11 mouse cellular contexts compared by ENCODE assay signal in the genomic region with DNA sequence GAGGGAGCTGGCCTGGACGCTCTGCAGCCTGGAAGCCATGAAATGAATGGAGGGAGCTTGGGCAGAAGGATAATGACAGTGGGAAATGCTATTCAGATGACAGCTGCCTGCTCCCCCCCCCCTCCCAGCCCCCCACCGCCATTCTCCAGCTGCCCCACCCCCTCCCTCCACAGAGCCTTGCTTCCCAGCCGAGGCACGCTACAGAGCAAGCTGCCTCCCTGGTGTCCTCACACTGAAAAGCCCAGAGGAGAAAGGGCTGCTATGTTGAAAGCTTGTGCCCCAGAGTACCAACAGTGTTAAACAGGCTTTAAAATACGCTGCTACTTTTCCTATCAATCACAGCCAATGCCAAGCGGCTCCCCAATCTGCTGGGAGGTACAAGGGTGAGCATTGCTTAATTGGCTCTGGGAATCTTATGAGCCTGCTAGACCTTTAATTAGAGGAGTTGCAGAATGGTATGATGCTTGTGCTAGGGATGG. TPM values are rescaled to one million over a fixed set of nuclear protein-coding genes. Genes with fewer than 3 reads are reported as not detected.
A peak's percentile ranks its signal among the peaks of the same experiment; 100 is the strongest.
DNase-seq lines count a peak whose midpoint lies in the region; ATAC-seq and TF ChIP-seq lines count a peak whose summit lies in the region.
"Had no signal": no experiment of that assay in that cellular context is flagged by ENCODE, and none has a peak within 500 bp of the region (broad histone marks: within the 10 kb centered on the region; RNA-seq: fewer than 3 reads in every experiment).

No protein-coding gene starts in this region.

- H3K36me3 ChIP-seq in hindbrain, embryonic 16.5 days (ENCODE audit: control insufficient read depth, insufficient read depth, low read length), result no peaks in the 10 kb centered on the region
- H3K36me3 ChIP-seq in midbrain, postnatal 0 days (ENCODE audit: insufficient read depth, low read length), result no peaks in the 10 kb centered on the region
- H3K36me3 ChIP-seq: embryonic facial prominence, embryonic 13.5 days had no signal

- no peak overlapping the region for H3K9ac ChIP-seq in hindbrain, embryonic 16.5 days (ENCODE audit: low read depth, low read length)
- H3K9ac ChIP-seq in midbrain, postnatal 0 days (replicated peaks; ENCODE audit: low read length, poor library complexity, severe bottlenecking), result no peak overlapping the region
- H3K9ac ChIP-seq: embryonic facial prominence, embryonic 13.5 days had no signal

- H3K27ac ChIP-seq in hindbrain, embryonic 16.5 days (ENCODE audit: low read depth, low read length), result no peak overlapping the region
- H3K27ac ChIP-seq in midbrain, postnatal 0 days (ENCODE audit: low read depth, low read length), result no peak overlapping the region
- H3K27ac ChIP-seq: embryonic facial prominence, embryonic 13.5 days had no signal

- no peak for TF ChIP-seq CTCF in midbrain, postnatal 0 days (IDR thresholded peaks at IDR 0.05)

- ATAC-seq in hindbrain, embryonic 16.5 days, result peak; percentile 85
- peak; percentile 55 for ATAC-seq in midbrain, postnatal 0 days (ENCODE audit: low FRiP score)
- ATAC-seq in erythroid progenitor cell, adult 5-6 weeks (replicated peaks; ENCODE audit: low FRiP score, poor library complexity, severe bottlenecking), result no peak

- no peak overlapping the region for H3K4me3 ChIP-seq in hindbrain, embryonic 16.5 days (ENCODE audit: low read length)
- H3K4me3 ChIP-seq in midbrain, postnatal 0 days (ENCODE audit: low read depth, low read length), result no peak overlapping the region
- H3K4me3 ChIP-seq: embryonic facial prominence, embryonic 13.5 days had no signal

- peaks cover 7% of the 10 kb centered on the region for H3K4me1 ChIP-seq in hindbrain, embryonic 16.5 days (ENCODE audit: control insufficient read depth, insufficient read depth, low read depth, low read length)
- peaks cover 3% of the 10 kb centered on the region; the same call in 1 of the 2 replicates for H3K4me1 ChIP-seq in midbrain, postnatal 0 days (ENCODE audit: insufficient read depth, low read length)

- WGBS in hindbrain, embryonic 16.5 days, result 1% methylated on average over 6 of the region's 6 CpGs
- WGBS in midbrain, postnatal 0 days, result 9% methylated on average over 4 of the region's 6 CpGs

- peak overlapping the region; percentile 1; the same call in 1 of the 2 replicates for H3K4me2 ChIP-seq in hindbrain, embryonic 16.5 days (ENCODE audit: low read length)
- H3K4me2 ChIP-seq in midbrain, postnatal 0 days (ENCODE audit: low read depth, low read length, poor library complexity, severe bottlenecking), result peak overlapping the region; percentile 13; the same call in 1 of the 2 replicates
- H3K4me2 ChIP-seq: embryonic facial prominence, embryonic 13.5 days had no signal

- no peaks in the 10 kb centered on the region for H3K27me3 ChIP-seq in hindbrain, embryonic 16.5 days (replicated peaks; ENCODE audit: control insufficient read depth, insufficient read depth, low read length)
- H3K27me3 ChIP-seq in midbrain, postnatal 0 days (ENCODE audit: insufficient read depth, low read length), result no peaks in the 10 kb centered on the region; the same call in 1 of the 2 replicates
- H3K27me3 ChIP-seq: embryonic facial prominence, embryonic 13.5 days had no signal

- no peaks in the 10 kb centered on the region for H3K9me3 ChIP-seq in hindbrain, embryonic 16.5 days (ENCODE audit: control insufficient read depth, low read length)
- no peaks in the 10 kb centered on the region for H3K9me3 ChIP-seq in midbrain, postnatal 0 days (ENCODE audit: low read length)
- H3K9me3 ChIP-seq: embryonic facial prominence, embryonic 13.5 days had no signal

- peak; percentile 48 to 52 for DNase-seq in cerebellum, postnatal 10 days
- DNase-seq in cerebellum, postnatal 25 days, result no peak
- DNase-seq in embryo, embryonic 11 days, result peak; percentile 78
- DNase-seq in midbrain, postnatal 0 days (ENCODE audit: low spot score), result peak; percentile 43
- no peak for DNase-seq in thymus, postnatal 14 days
- DNase-seq in left cerebral cortex, adult 9 months (ENCODE audit: low spot score in 2 of 2), result no peak
- DNase-seq: heart, postnatal 4 days; lung, adult 2 months had no signal

RNA-seq across cellular contexts. Expression of a gene that starts 26.5 kb away (rescaled TPM):
- not detected in 2 replicates for polyA plus RNA-seq in hindbrain, embryonic 16.5 days (2015; fragmentation: Nextera tagmentation; extraction: Ambion mirVana)
- total RNA-seq in midbrain, postnatal 0 days (2014; rRNA removed), result not detected in 2 replicates
- not detected in 2 replicates for polyA plus RNA-seq in midbrain, postnatal 0 days (2015; fragmentation: Nextera tagmentation; extraction: Ambion mirVana)
- not detected in 2 replicates for total RNA-seq in erythroid progenitor cell, adult 5-6 weeks (2015; ENCODE audit: low replicate concordance)
- total RNA-seq in erythroid progenitor cell, adult 5-6 weeks (2017; ENCODE audit: low replicate concordance), result not detected in 2 replicates
- total RNA-seq: heart, postnatal 4 days had no signal
- polyA plus RNA-seq: lung, adult 2 months had no signal

RNA-seq across cellular contexts. Expression of a gene that starts 31.9 kb away (rescaled TPM):
- polyA plus RNA-seq in hindbrain, embryonic 16.5 days (2015; fragmentation: Nextera tagmentation; extraction: Ambion mirVana), result 3.9 TPM in 2 replicates
- 0.77 and 1.3 TPM in 2 replicates for total RNA-seq in midbrain, postnatal 0 days (2014; rRNA removed)
- 1.6 and 1.8 TPM in 2 replicates for polyA plus RNA-seq in midbrain, postnatal 0 days (2015; fragmentation: Nextera tagmentation; extraction: Ambion mirVana)
- under 0.01 and 4.3 TPM in 2 replicates for total RNA-seq in erythroid progenitor cell, adult 5-6 weeks (2015; ENCODE audit: low replicate concordance)
- total RNA-seq in erythroid progenitor cell, adult 5-6 weeks (2017; ENCODE audit: low replicate concordance), result 1.2 and 1.4 TPM in 2 replicates

Comparison
In these comparisons a context has a peak if more than half of its experiments do, and no peak if none do; other contexts are left out.
1. DNase-seq: peak in cerebellum, postnatal 10 days (2 of 2), embryo, embryonic 11 days (single experiment) and midbrain, postnatal 0 days (single experiment); none in cerebellum, postnatal 25 days (0 of 2), thymus, postnatal 14 days (single experiment) and left cerebral cortex, adult 9 months (0 of 2).